Mouse (Mus musculus): Measurements from ENCODE around the gene Elp5.

GRCm38 (mm10) chr11:69931769-69932168 lies 50.5 kb downstream of the Elp5 start:
- TF ChIP-seq CTCF (IDR thresholded peaks at IDR 0.05; ENCODE audit: extremely low read depth, insufficient read length, insufficient replicate concordance, low read depth, low read length) (no peak; the same call in 1 of the 2 replicates), POLR2A (IDR thresholded peaks at IDR 0.05; ENCODE audit: low read depth, low read length) (no peak)
